Mouse (Mus musculus) MEL (cell line): ENCODE data around the gene Tnc.

Experiments
- EP300 ChIP-seq, 2 experiments: IDR thresholded peaks; 2 replicates each; pipeline ENCODE4 v1.6.1; 2011; ENCODE audit warnings: improper control_type of control experiment in 2 of 2, low read length in 2 of 2, low read depth in 1 of 2, mild to moderate bottlenecking in 1 of 2
- NRF1 ChIP-seq: IDR thresholded peaks from 2 replicates; pipeline ENCODE4 v1.6.1; 2014; ENCODE audit warnings: low read depth, mild to moderate bottlenecking, inconsistent platforms, low read length, improper control_type of control experiment, moderate library complexity; ENCODE audit not compliant: poor library complexity, insufficient read depth, severe bottlenecking

DNA sequence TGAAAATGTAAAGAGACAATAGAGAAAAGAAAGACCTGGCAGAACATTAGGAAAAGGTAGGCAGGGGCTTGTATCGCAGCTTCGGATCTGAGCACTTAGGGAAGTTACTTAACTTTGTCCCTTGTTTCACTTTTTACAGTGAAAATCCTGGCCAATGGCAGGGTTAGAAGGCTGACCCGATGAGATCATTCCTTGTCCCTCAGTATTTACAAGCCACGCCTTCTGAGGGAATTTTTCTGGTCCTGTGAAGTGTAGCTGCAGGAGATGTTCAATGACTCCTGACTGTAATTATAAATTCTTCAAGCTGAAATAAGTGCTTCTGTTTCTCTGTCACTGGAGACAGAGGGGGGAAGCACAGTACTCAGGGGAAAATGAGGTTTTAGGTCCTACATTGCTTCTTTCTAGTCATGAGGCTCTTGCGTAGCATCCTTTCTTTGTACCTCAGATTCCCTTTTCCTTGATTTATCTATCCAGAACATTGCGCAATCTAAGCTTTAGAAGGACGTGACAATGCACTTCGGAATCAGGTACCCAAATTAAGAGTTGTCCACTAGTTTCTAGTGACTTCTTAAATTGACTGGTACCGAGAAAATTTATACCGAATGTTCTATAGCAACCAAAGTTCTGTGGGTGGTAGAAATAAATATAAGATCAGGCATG lies 25.8 kb downstream of the Tnc start:
- no peak for TF ChIP-seq EP300 (IDR thresholded peaks at IDR 0.05; ENCODE audit: low read depth in 1 of 2, low read length in 2 of 2)
- TF ChIP-seq NRF1: no peak
